Mouse (Mus musculus) ES-E14 (cell line): Measurements from ENCODE around the gene Serpinb11.

ENCODE experiments used
- CHD2 ChIP-seq: IDR thresholded peaks from 2 replicates; pipeline ENCODE4 v1.6.1; 2014; ENCODE audit warnings: mild to moderate bottlenecking, low read depth, low read length, inconsistent platforms
- HCFC1 ChIP-seq: IDR thresholded peaks from 2 replicates; pipeline ENCODE4 v1.6.1; 2012; ENCODE audit warnings: low read length, inconsistent platforms, borderline replicate concordance; ENCODE audit not compliant: insufficient read depth
- ZC3H11A ChIP-seq: IDR thresholded peaks from 2 replicates; pipeline ENCODE4 v1.6.1; 2012; ENCODE audit warnings: low read depth, mild to moderate bottlenecking, inconsistent platforms, low read length, borderline replicate concordance

DNA sequence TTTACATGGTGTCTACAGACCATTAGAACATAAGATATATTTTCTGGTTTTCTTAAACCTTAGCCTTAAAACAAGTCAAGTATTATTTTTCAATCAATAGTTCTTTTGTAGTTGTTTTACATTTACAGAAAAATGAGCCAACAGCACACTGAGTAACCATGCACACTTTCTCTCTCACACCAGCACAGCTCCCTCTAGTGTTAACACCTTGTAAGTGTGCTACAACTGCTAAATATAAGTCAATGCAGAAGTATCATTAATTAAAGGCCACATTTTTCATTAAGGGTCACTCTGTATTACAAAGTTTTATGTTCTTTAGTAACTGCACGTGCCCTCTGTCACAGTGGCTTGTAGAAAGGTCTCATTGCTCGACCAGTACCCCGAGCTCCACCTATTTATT lies 8.0 kb upstream of the Serpinb11 start:
- TF ChIP-seq HCFC1 (no peak), CHD2 (no peak), ZC3H11A (no peak)
